Mouse (Mus musculus) heart, adult 2 months (tissue): Measurements from ENCODE around the gene Sh2b1.

Experiments used
- CTCF ChIP-seq: fragments of 200-600 bp; IDR thresholded peaks from 2 replicates; pipeline ENCODE4 v1.8.1; 2022; ENCODE audit warnings: antibody characterized with exemption, mild to moderate bottlenecking, moderate library complexity
- POLR2A ChIP-seq: fragments of 200-500 bp; IDR thresholded peaks from 2 replicates; pipeline ENCODE4 v1.6.1; 2011; ENCODE audit warnings: mild to moderate bottlenecking, low read depth, low read length, control low read depth; ENCODE audit not compliant: insufficient read depth

GRCm38 (mm10) chr7:126445104-126445815 lies 30.0 kb downstream of the Sh2b1 start:
- no peak for TF ChIP-seq CTCF
- TF ChIP-seq POLR2A: no peak
